Mouse (Mus musculus): ENCODE measurements around the gene Tmem229b. TPM values are rescaled to one million over a fixed set of nuclear protein-coding genes. Genes with fewer than 3 reads are reported as not detected.

Gene Tmem229b
- polyA plus RNA-seq (2012; fragmentation: generic; extraction: Trizol): 2.9 TPM

- Histone ChIP-seq H3K4me2 (ENCODE audit: low read depth) (peak within 1 kb of the TSS; percentile 90), H3K27me3 (ENCODE audit: control insufficient read depth, insufficient read depth, insufficient read length) (peaks cover 17% of the 10 kb centered on the region), H3ac (ENCODE audit: control insufficient read depth, insufficient read length) (peak within 1 kb of the TSS; percentile 59), H3K36me3 (ENCODE audit: control insufficient read depth, insufficient read depth) (no peaks in the 10 kb centered on the region), H3K4me3 (peak within 1 kb of the TSS; percentile 28), H3K79me2 (ENCODE audit: control insufficient read depth, insufficient read depth) (no peaks in the 10 kb centered on the region)
- TF ChIP-seq TCF12 (IDR thresholded peaks at IDR 0.05; ENCODE audit: insufficient read depth, poor library complexity, severe bottlenecking) (no peak), MAX (IDR thresholded peaks at IDR 0.05; ENCODE audit: low read depth) (no peak), MYOD1 (IDR thresholded peaks at IDR 0.05; ENCODE audit: control insufficient read depth in 1 of 3, insufficient read length in 2 of 3, low read depth in 2 of 3) (no peak), MYOG (IDR thresholded peaks at IDR 0.05; ENCODE audit: control insufficient read depth in 1 of 3, insufficient read depth in 1 of 3, insufficient read length in 2 of 3, low read depth in 2 of 3) (no peak), USF1 (IDR thresholded peaks at IDR 0.05; ENCODE audit: low read depth) (no peak), REST (IDR thresholded peaks at IDR 0.05; ENCODE audit: insufficient read depth, insufficient read length) (no peak)
These were observed at the start of gene Tmem229b for GRCm38 (mm10) chr12:79007126-79007753. Gene Tmem229b (minus strand): TSS chr12:79007627.

- H3K4me3 ChIP-seq: no peak overlapping the region
- no peak overlapping the region for H3K4me2 ChIP-seq (ENCODE audit: low read depth)
- TF ChIP-seq E2F4 (IDR thresholded peaks at IDR 0.05; ENCODE audit: insufficient read depth) (no peak), POLR2AphosphoS2 (IDR thresholded peaks at IDR 0.05; ENCODE audit: insufficient read length, low read depth) (no peak), MYOG (IDR thresholded peaks at IDR 0.05; ENCODE audit: control insufficient read depth in 1 of 3, insufficient read depth in 1 of 3, insufficient read length in 2 of 3, low read depth in 2 of 3) (no peak), MYOD1 (IDR thresholded peaks at IDR 0.05; ENCODE audit: control insufficient read depth in 1 of 3, insufficient read length in 2 of 3, low read depth in 2 of 3) (no peak), CEBPB (IDR thresholded peaks at IDR 0.05; ENCODE audit: insufficient read depth, poor library complexity, severe bottlenecking) (no peak), TCF3 (IDR thresholded peaks at IDR 0.05; ENCODE audit: insufficient read length, low read depth) (no peak), POLR2A (IDR thresholded peaks at IDR 0.05; ENCODE audit: insufficient read length, low read depth) (no peak), TCF12 (IDR thresholded peaks at IDR 0.05; ENCODE audit: insufficient read depth, poor library complexity, severe bottlenecking) (no peak)
- no peaks in the 10 kb centered on the region for H3K79me2 ChIP-seq (ENCODE audit: control insufficient read depth, insufficient read depth)
- H3K36me3 ChIP-seq (ENCODE audit: control insufficient read depth, insufficient read depth): peaks cover 10% of the 10 kb centered on the region
- no peaks in the 10 kb centered on the region for H3K27me3 ChIP-seq (ENCODE audit: control insufficient read depth, insufficient read depth, insufficient read length)
- H3ac ChIP-seq (ENCODE audit: control insufficient read depth, insufficient read length): no peak overlapping the region
These were observed 47.8 kb upstream of the Tmem229b start for GRCm38 (mm10) chr12:79055276-79055675.

DNA sequence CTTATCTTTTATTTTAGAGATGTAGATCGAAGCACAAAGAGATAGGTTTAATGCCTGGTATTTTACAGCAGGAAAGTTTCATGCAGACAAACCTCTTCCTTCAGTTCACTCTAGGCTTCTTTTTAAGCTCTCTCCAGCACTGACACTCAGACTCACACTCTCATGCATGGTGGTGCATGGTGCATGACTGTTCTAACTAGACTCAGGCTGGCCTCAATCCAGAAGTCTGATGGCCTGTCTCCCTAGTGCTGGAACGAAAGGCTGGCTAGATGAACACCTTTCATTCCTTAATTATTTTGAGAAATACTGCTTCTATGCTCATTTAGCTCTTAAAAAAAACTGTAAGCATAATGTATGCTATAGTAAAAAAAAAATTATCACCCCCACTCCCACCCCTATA, 44.6 kb upstream of the Tmem229b start:
- no peaks in the 10 kb centered on the region for H3K79me2 ChIP-seq (ENCODE audit: control insufficient read depth, insufficient read depth)
- H3K36me3 ChIP-seq (ENCODE audit: control insufficient read depth, insufficient read depth): peaks cover 10% of the 10 kb centered on the region
- no peaks in the 10 kb centered on the region for H3K27me3 ChIP-seq (ENCODE audit: control insufficient read depth, insufficient read depth, insufficient read length)
- H3K4me3 ChIP-seq: no peak overlapping the region
- TF ChIP-seq E2F4 (IDR thresholded peaks at IDR 0.05; ENCODE audit: insufficient read depth) (no peak), POLR2A (IDR thresholded peaks at IDR 0.05; ENCODE audit: insufficient read length, low read depth) (no peak), POLR2AphosphoS2 (IDR thresholded peaks at IDR 0.05; ENCODE audit: insufficient read length, low read depth) (no peak), USF1 (IDR thresholded peaks at IDR 0.05; ENCODE audit: low read depth) (no peak), TCF12 (IDR thresholded peaks at IDR 0.05; ENCODE audit: insufficient read depth, poor library complexity, severe bottlenecking) (no peak), SRF (IDR thresholded peaks at IDR 0.05; ENCODE audit: control insufficient read depth, insufficient read length, low read depth) (no peak), CEBPB (IDR thresholded peaks at IDR 0.05; ENCODE audit: insufficient read depth, poor library complexity, severe bottlenecking) (no peak), MYOD1 (IDR thresholded peaks at IDR 0.05; ENCODE audit: control insufficient read depth in 1 of 3, insufficient read length in 2 of 3, low read depth in 2 of 3) (no peak), MAX (IDR thresholded peaks at IDR 0.05; ENCODE audit: low read depth) (no peak), MYOG (IDR thresholded peaks at IDR 0.05; ENCODE audit: control insufficient read depth in 1 of 3, insufficient read depth in 1 of 3, insufficient read length in 2 of 3, low read depth in 2 of 3) (no peak), REST (IDR thresholded peaks at IDR 0.05; ENCODE audit: insufficient read depth, insufficient read length) (no peak), TCF3 (IDR thresholded peaks at IDR 0.05; ENCODE audit: insufficient read length, low read depth) (no peak)
- no peak overlapping the region for H3ac ChIP-seq (ENCODE audit: control insufficient read depth, insufficient read length)
- H3K4me2 ChIP-seq (ENCODE audit: low read depth): no peak overlapping the region

DNA sequence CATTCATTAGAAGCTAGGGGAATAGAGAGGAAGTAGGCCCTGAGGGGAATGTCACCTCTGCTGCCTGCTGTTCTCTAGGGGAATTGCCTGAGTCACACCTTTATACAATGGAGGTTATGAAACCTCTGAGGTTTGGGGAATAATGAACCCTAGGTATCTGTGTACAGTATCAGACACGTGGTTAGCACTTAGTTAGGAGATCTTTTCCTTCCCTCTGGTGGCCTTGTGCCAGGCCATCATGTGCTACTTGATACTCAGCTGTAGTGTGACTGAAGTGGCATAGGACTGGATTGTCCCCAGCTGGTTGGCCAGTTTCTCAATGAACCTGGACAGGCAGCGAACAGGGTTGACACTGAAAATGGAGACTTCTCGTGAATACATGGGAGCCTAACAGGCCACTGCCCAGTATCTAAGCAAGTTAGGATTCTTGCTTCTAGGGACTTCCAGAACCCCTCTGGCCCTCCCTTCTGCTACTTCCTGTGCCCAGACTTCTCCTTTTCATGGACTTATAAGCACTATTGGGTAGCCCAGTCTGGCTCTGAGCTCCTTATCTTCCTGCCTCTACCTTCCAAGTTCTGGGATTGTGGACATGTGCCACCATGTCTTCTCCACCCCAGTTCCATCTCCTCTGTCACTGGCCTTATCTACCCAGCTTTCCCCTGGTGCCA, 43.3 kb upstream of the Tmem229b start:
- Histone ChIP-seq H3ac (ENCODE audit: control insufficient read depth, insufficient read length) (no peak overlapping the region), H3K4me2 (ENCODE audit: low read depth) (no peak overlapping the region), H3K4me3 (no peak overlapping the region), H3K27me3 (ENCODE audit: control insufficient read depth, insufficient read depth, insufficient read length) (no peaks in the 10 kb centered on the region), H3K79me2 (ENCODE audit: control insufficient read depth, insufficient read depth) (no peaks in the 10 kb centered on the region), H3K36me3 (ENCODE audit: control insufficient read depth, insufficient read depth) (peaks cover 10% of the 10 kb centered on the region)
- TF ChIP-seq E2F4 (IDR thresholded peaks at IDR 0.05; ENCODE audit: insufficient read depth) (no peak), TCF12 (IDR thresholded peaks at IDR 0.05; ENCODE audit: insufficient read depth, poor library complexity, severe bottlenecking) (no peak), MYOD1 (IDR thresholded peaks at IDR 0.05; ENCODE audit: control insufficient read depth in 1 of 3, insufficient read length in 2 of 3, low read depth in 2 of 3) (peak in 1 of 3 experiments; percentile 39), MYOG (IDR thresholded peaks at IDR 0.05; ENCODE audit: control insufficient read depth in 1 of 3, insufficient read depth in 1 of 3, insufficient read length in 2 of 3, low read depth in 2 of 3) (peak in 1 of 3 experiments; percentile 16), USF1 (IDR thresholded peaks at IDR 0.05; ENCODE audit: low read depth) (no peak), MAX (IDR thresholded peaks at IDR 0.05; ENCODE audit: low read depth) (no peak), CEBPB (IDR thresholded peaks at IDR 0.05; ENCODE audit: insufficient read depth, poor library complexity, severe bottlenecking) (no peak), SRF (IDR thresholded peaks at IDR 0.05; ENCODE audit: control insufficient read depth, insufficient read length, low read depth) (no peak), POLR2AphosphoS2 (IDR thresholded peaks at IDR 0.05; ENCODE audit: insufficient read length, low read depth) (no peak), TCF3 (IDR thresholded peaks at IDR 0.05; ENCODE audit: insufficient read length, low read depth) (no peak), REST (IDR thresholded peaks at IDR 0.05; ENCODE audit: insufficient read depth, insufficient read length) (no peak), POLR2A (IDR thresholded peaks at IDR 0.05; ENCODE audit: insufficient read length, low read depth) (no peak)
